18 mouse cellular contexts compared by ENCODE assay signal in the genomic region with DNA sequence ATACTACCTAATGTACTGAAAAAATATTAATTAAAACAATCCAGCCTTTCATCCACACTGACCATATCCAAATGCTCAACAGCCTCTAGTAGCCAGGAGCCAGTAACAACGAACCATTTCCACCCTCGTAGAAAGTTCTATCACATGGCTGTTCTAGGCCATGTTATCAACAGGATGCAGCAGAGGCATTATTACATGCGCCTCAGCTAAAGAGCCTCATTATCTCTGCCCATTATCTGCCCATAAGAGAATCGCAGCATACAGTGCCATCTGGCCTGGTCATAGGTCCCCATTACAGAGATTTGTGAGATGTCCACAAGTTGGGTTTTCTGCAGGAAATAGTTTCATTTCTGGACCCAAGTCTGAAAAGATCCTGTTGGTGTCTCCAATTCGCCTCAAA. TPM values are rescaled to one million over a fixed set of nuclear protein-coding genes. Genes with fewer than 3 reads are reported as not detected.
"Had no signal": no experiment of that assay in that cellular context is flagged by ENCODE, and none has a peak within 500 bp of the region (broad histone marks: within the 10 kb centered on the region; RNA-seq: fewer than 3 reads in every experiment).

No protein-coding gene starts in this region.

- H3K9ac ChIP-seq: limb, embryonic 15.5 days; midbrain, embryonic 13.5 days had no signal

- H3K4me1 ChIP-seq: limb, embryonic 15.5 days; midbrain, embryonic 13.5 days had no signal

- H3K9me3 ChIP-seq: limb, embryonic 15.5 days; midbrain, embryonic 13.5 days had no signal

- H3K4me2 ChIP-seq: limb, embryonic 15.5 days; midbrain, embryonic 13.5 days had no signal

- H3K27me3 ChIP-seq: limb, embryonic 15.5 days; midbrain, embryonic 13.5 days had no signal

- ATAC-seq: intestine, embryonic 16.5 days; lung, postnatal 0 days; midbrain, embryonic 13.5 days had no signal

- DNase-seq: kidney, adult 8-10 months; kidney, postnatal 25 days; layer of hippocampus, adult 9-11 months; layer of hippocampus, postnatal 36 days; lung, adult 2 months; lung, postnatal 36 days; thymus, adult 2 months; thymus, postnatal 36 days had no signal

- H3K4me3 ChIP-seq: limb, embryonic 15.5 days; midbrain, embryonic 13.5 days had no signal

- H3K27ac ChIP-seq: limb, embryonic 15.5 days; midbrain, embryonic 13.5 days had no signal

RNA-seq across cellular contexts. Expression of a gene that starts 41.9 kb away (rescaled TPM):
- total RNA-seq: layer of hippocampus, adult 18-20 months; layer of hippocampus, postnatal 36 days; left cerebral cortex, adult 8-10 months; left cerebral cortex, postnatal 25 days; midbrain, postnatal 0 days had no signal
- polyA plus RNA-seq: kidney, embryonic 16.5 days; lung, adult 2 months; lung, postnatal 0 days; midbrain, embryonic 13.5 days; midbrain, postnatal 0 days; neural tube, embryonic 14.5 days; thymus, adult 2 months had no signal
